Mouse (Mus musculus): ENCODE measurements around the gene Pou2f1. TPM values are rescaled to one million over a fixed set of nuclear protein-coding genes. Genes with fewer than 3 reads are reported as not detected.

The Pou2f1 gene
- total RNA-seq, 1 experiment from 2014 or later: 11.7 TPM

- no peak for ATAC-seq (replicated peaks; ENCODE audit: insufficient number of reproducible peaks, low FRiP score, low TSS enrichment, poor library complexity, severe bottlenecking)
These were observed 88.6 kb downstream of the Pou2f1 start for GRCm38 (mm10) chr1:165913720-165914415.

GRCm38 (mm10) chr1:165909471-165909870 is 93.0 kb downstream of the Pou2f1 start:
- ATAC-seq (replicated peaks; ENCODE audit: insufficient number of reproducible peaks, low FRiP score, low TSS enrichment, poor library complexity, severe bottlenecking): no peak

- ATAC-seq (replicated peaks; ENCODE audit: insufficient number of reproducible peaks, low FRiP score, low TSS enrichment, poor library complexity, severe bottlenecking): no peak
These were observed 93.7 kb downstream of the Pou2f1 start for GRCm38 (mm10) chr1:165908806-165909205.

GRCm38 (mm10) chr1:165908153-165908552 is 94.3 kb downstream of the Pou2f1 start:
- no peak for ATAC-seq (replicated peaks; ENCODE audit: insufficient number of reproducible peaks, low FRiP score, low TSS enrichment, poor library complexity, severe bottlenecking)

GRCm38 (mm10) chr1:165903596-165903995 is 98.9 kb downstream of the Pou2f1 start:
- ATAC-seq (replicated peaks; ENCODE audit: insufficient number of reproducible peaks, low FRiP score, low TSS enrichment, poor library complexity, severe bottlenecking): no peak

GRCm38 (mm10) chr1:165891686-165892085 is 110.8 kb downstream of the Pou2f1 start:
- no peak for ATAC-seq (replicated peaks; ENCODE audit: insufficient number of reproducible peaks, low FRiP score, low TSS enrichment, poor library complexity, severe bottlenecking)

- ATAC-seq (replicated peaks; ENCODE audit: insufficient number of reproducible peaks, low FRiP score, low TSS enrichment, poor library complexity, severe bottlenecking): no peak
These were observed 120.2 kb downstream of the Pou2f1 start for GRCm38 (mm10) chr1:165882146-165882900.

- no peak for ATAC-seq (replicated peaks; ENCODE audit: insufficient number of reproducible peaks, low FRiP score, low TSS enrichment, poor library complexity, severe bottlenecking)
These were observed 123.7 kb downstream of the Pou2f1 start for GRCm38 (mm10) chr1:165878751-165879150.

GRCm38 (mm10) chr1:165875520-165876284 is 126.8 kb downstream of the Pou2f1 start:
- no peak for ATAC-seq (replicated peaks; ENCODE audit: insufficient number of reproducible peaks, low FRiP score, low TSS enrichment, poor library complexity, severe bottlenecking)

- ATAC-seq (replicated peaks; ENCODE audit: insufficient number of reproducible peaks, low FRiP score, low TSS enrichment, poor library complexity, severe bottlenecking): no peak
These were observed 127.8 kb downstream of the Pou2f1 start for GRCm38 (mm10) chr1:165874645-165875044.

GRCm38 (mm10) chr1:165868659-165869058 is 133.8 kb downstream of the Pou2f1 start:
- no peak for ATAC-seq (replicated peaks; ENCODE audit: insufficient number of reproducible peaks, low FRiP score, low TSS enrichment, poor library complexity, severe bottlenecking)

GRCm38 (mm10) chr1:165866630-165867280 is 135.7 kb downstream of the Pou2f1 start:
- no peak for ATAC-seq (replicated peaks; ENCODE audit: insufficient number of reproducible peaks, low FRiP score, low TSS enrichment, poor library complexity, severe bottlenecking)

GRCm38 (mm10) chr1:165864864-165865795 is 137.3 kb downstream of the Pou2f1 start:
- no peak for ATAC-seq (replicated peaks; ENCODE audit: insufficient number of reproducible peaks, low FRiP score, low TSS enrichment, poor library complexity, severe bottlenecking)

- no peak for ATAC-seq (replicated peaks; ENCODE audit: insufficient number of reproducible peaks, low FRiP score, low TSS enrichment, poor library complexity, severe bottlenecking)
These were observed 140.4 kb downstream of the Pou2f1 start for GRCm38 (mm10) chr1:165862059-165862458.

GRCm38 (mm10) chr1:165861235-165861609 is 141.3 kb downstream of the Pou2f1 start:
- no peak for ATAC-seq (replicated peaks; ENCODE audit: insufficient number of reproducible peaks, low FRiP score, low TSS enrichment, poor library complexity, severe bottlenecking)

GRCm38 (mm10) chr1:165860373-165861234 is 141.9 kb downstream of the Pou2f1 start:
- no peak for ATAC-seq (replicated peaks; ENCODE audit: insufficient number of reproducible peaks, low FRiP score, low TSS enrichment, poor library complexity, severe bottlenecking)

- no peak for ATAC-seq (replicated peaks; ENCODE audit: insufficient number of reproducible peaks, low FRiP score, low TSS enrichment, poor library complexity, severe bottlenecking)
These were observed 144.1 kb downstream of the Pou2f1 start for GRCm38 (mm10) chr1:165858356-165858755.
